Mouse (Mus musculus) neural tube, embryonic 14.5 days (tissue): Measurements from ENCODE around the gene Foxf2. TPM values are rescaled to one million over a fixed set of nuclear protein-coding genes. Genes with fewer than 3 reads are reported as not detected.

Source experiments
- ATAC-seq: fragments of 200-750 bp; cut with Nextera tagmentation; 2 replicates; pipeline ENCODE4 v1.8.0; 2017; ENCODE audit warnings: low read depth, mild to moderate bottlenecking, moderate TSS enrichment, moderate library complexity
- H3K27ac ChIP-seq: fragments of 300-500 bp; sonication (generic); 2 replicates; pipeline ENCODE4 v1.5.1; 2014; ENCODE audit warnings: low read depth, mild to moderate bottlenecking, control low read depth, low read length, moderate library complexity, mixed read lengths
- H3K27me3 ChIP-seq: fragments of 300-500 bp; sonication (generic); 2 replicates; pipeline ENCODE4 v1.6.1; 2014; ENCODE audit warnings: low read length; ENCODE audit not compliant: control insufficient read depth, insufficient read depth
- H3K36me3 ChIP-seq: fragments of 300-500 bp; sonication (generic); 2 replicates; pipeline ENCODE4 v1.6.1; 2014; ENCODE audit warnings: low read length, mixed read lengths; ENCODE audit not compliant: control insufficient read depth, insufficient read depth
- H3K4me1 ChIP-seq: fragments of 300-500 bp; sonication (generic); 2 replicates; pipeline ENCODE4 v1.6.1; 2014; ENCODE audit warnings: low read length; ENCODE audit not compliant: control insufficient read depth, insufficient read depth
- H3K4me2 ChIP-seq: fragments of 300-500 bp; sonication (generic); 2 replicates; pipeline ENCODE4 v1.6.1; 2014; ENCODE audit warnings: mild to moderate bottlenecking, low read depth, low read length, control low read depth
- H3K4me3 ChIP-seq: fragments of 300-500 bp; sonication (generic); 2 replicates; pipeline ENCODE4 v1.5.1; 2014; ENCODE audit warnings: low read depth, low read length, control low read depth, mixed read lengths
- H3K9ac ChIP-seq: fragments of 300-500 bp; sonication (generic); replicated peaks from 2 replicates; pipeline ENCODE4 v1.6.1; 2014; ENCODE audit warnings: low read depth, mild to moderate bottlenecking, control low read depth, low read length, mixed read lengths
- H3K9me3 ChIP-seq: fragments of 300-500 bp; sonication (generic); 2 replicates; pipeline ENCODE4 v1.6.1; 2016; ENCODE audit warnings: low read length; ENCODE audit not compliant: control insufficient read depth
- WGBS: fragments of 180-500 bp; shearing (Covaris S2); extraction: QIAGEN DNeasy Blood & Tissue Kit; methylation state at CpG from one replicate; pipeline ENCODE4 v1.1.7; 2014; 5-methylcytosine and 5-hydroxymethylcytosine counted together
- polyA plus RNA-seq: library from polyadenylated mRNA; unstranded; fragments of >200 nt; fragmentation: Nextera tagmentation; extraction: Ambion mirVana; gene quantifications from 2 replicates; pipeline ENCODE4 v1.2.1, GENCODE M21; 2014

The Foxf2 gene
- polyA plus RNA-seq, 1 experiment from 2014 or later = 3.4 TPM

DNA sequence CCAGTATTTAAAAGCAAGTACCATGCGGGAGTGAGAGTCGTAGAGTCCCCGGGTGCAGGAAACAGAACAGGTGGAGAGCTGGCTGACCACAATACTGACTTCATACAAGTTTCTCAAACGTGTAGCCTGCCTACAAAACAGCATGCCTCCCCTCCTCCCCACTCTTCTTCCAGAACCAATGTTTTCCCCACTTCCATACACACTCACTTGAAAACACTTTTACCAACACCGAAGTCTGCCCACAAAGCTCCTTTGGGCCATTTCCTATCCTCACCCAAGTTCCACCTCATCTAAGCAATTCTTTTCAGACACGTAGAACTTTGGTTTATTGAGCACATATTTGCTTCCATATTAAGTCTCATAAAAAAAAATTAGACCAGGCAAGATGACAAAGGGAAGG, 2.3 kb upstream of the Foxf2 start:
- WGBS = 4% methylated on average over 6 of the region's 6 CpGs
- peaks cover 79% of the 10 kb centered on the region for H3K27me3 ChIP-seq
- H3K4me1 ChIP-seq = peaks cover 12% of the 10 kb centered on the region; the same call in 1 of the 2 replicates
- H3K4me2 ChIP-seq = no peak overlapping the region
- H3K27ac ChIP-seq = no peak overlapping the region
- H3K9me3 ChIP-seq = no peaks in the 10 kb centered on the region
- no peaks in the 10 kb centered on the region for H3K36me3 ChIP-seq
- ATAC-seq = no peak
- H3K9ac ChIP-seq = no peak overlapping the region
- no peak overlapping the region for H3K4me3 ChIP-seq

DNA sequence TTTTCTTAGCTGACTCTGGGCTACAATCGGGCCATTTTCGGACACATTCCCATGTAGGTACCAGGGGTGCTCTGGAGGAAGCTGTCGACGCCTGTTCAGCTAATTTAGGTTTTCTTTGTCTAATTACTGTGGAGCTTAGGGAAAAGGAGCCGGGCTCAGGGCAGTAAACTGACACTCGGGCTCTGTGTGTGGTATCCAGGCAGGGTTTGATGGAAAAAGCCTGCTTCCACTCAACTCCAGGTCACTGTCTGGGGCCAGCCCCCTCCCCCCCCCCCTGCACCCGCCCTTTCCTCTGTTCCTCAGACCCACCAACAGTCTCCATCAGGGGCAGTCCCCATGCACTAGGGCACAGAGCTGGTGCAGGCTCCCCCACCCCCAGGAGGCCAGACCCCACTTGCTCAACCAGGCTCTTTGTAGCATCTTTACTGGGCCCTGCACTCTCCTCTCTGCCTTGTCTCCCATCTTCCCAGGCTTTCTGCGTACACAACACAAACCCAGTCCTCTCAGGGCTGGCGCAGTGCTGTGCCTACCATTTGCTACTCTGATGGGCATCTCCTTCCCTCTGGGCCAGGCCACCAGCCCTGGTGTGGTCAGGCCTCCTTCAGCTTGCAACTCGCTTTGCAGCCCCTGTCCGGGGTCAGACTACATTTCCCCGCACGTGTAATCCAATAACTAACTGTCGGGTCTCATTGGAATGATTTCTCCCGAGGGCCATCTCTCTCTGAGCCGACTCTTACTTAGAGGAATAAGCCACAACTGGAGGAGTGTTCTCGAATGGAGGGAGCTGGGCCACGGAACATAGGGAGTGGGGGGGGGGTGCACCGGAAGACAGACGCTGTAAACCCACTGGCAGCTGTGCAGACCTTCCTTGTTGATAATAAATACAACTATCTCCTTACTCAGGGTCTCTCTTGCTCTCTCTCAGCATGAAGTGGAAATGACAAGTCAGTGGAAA, 1.4 kb upstream of the Foxf2 start:
- H3K4me3 ChIP-seq = peak overlapping the region; percentile 10
- ATAC-seq = no peak
- H3K36me3 ChIP-seq = no peaks in the 10 kb centered on the region
- peaks cover 79% of the 10 kb centered on the region for H3K27me3 ChIP-seq
- no peak overlapping the region for H3K4me2 ChIP-seq
- no peaks in the 10 kb centered on the region for H3K9me3 ChIP-seq
- H3K9ac ChIP-seq = 0 out of 2 replicates have a peak overlapping the region, but pooled peaks have one; percentile 28
- under 1% methylated on average over 20 of the region's 20 CpGs for WGBS
- H3K4me1 ChIP-seq = peaks cover 12% of the 10 kb centered on the region; the same call in 1 of the 2 replicates
- no peak overlapping the region; the same call in 1 of the 2 replicates for H3K27ac ChIP-seq

DNA sequence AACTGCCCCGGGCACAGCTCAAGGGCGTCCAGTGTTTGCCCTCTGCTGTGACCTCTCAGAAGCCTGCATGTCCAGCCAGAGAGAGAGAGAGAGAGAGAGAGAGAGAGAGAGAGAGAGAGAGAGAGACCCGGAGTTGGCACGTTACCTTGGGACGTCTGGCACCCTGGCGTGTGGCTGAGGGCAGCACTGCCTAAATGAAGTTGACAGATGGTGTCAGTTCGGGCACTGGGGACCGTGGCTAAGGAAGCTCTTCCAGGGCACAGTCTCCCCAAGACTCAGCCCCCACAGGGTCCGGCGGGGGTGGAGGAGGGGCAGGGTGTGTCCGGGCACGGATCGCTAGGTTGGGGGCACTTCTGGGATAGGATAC, 667 bp upstream of the Foxf2 start:
- no peak for ATAC-seq
- H3K27ac ChIP-seq = no peak overlapping the region
- peaks cover 80% of the 10 kb centered on the region for H3K27me3 ChIP-seq
- H3K4me2 ChIP-seq = peak overlapping the region; percentile 62; the same call in 1 of the 2 replicates
- H3K4me1 ChIP-seq = peaks cover 17% of the 10 kb centered on the region; the same call in 1 of the 2 replicates
- H3K9me3 ChIP-seq = no peaks in the 10 kb centered on the region
- no peak overlapping the region for H3K9ac ChIP-seq
- H3K36me3 ChIP-seq = no peaks in the 10 kb centered on the region
- WGBS = under 1% methylated on average over 13 of the region's 13 CpGs
- H3K4me3 ChIP-seq = no peak overlapping the region; the same call in 1 of the 2 replicates

DNA sequence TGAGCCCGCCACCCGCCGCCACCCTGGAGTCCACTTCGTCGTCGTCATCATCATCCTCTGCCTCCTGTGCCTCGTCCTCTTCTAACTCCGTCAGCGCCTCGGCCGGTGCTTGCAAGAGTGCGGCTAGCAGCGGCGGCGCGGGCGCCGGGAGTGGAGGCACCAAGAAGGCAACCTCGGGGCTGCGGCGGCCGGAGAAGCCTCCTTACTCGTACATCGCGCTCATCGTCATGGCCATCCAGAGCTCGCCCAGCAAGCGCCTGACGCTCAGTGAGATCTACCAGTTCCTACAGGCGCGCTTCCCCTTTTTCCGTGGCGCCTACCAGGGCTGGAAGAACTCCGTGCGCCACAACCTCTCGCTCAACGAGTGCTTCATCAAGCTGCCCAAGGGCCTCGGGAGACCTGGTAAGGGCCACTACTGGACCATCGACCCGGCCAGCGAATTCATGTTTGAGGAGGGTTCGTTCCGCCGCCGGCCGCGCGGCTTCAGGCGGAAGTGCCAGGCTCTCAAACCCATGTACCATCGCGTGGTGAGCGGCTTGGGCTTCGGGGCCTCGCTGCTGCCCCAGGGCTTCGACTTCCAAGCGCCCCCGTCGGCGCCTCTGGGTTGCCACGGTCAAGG, 676 bp downstream of the Foxf2 start:
- peaks cover 17% of the 10 kb centered on the region; the same call in 1 of the 2 replicates for H3K4me1 ChIP-seq
- H3K27me3 ChIP-seq = peaks cover 79% of the 10 kb centered on the region
- no peaks in the 10 kb centered on the region for H3K36me3 ChIP-seq
- ATAC-seq = peak; percentile 22; the same call in 1 of the 2 replicates
- no peaks in the 10 kb centered on the region for H3K9me3 ChIP-seq
- peak overlapping the region; percentile 32 for H3K4me3 ChIP-seq
- H3K27ac ChIP-seq = peak overlapping the region; percentile 28; the same call in 1 of the 2 replicates
- H3K4me2 ChIP-seq = peak overlapping the region; percentile 62
- under 1% methylated on average over 57 of the region's 60 CpGs for WGBS
- peak overlapping the region; percentile 39 for H3K9ac ChIP-seq

DNA sequence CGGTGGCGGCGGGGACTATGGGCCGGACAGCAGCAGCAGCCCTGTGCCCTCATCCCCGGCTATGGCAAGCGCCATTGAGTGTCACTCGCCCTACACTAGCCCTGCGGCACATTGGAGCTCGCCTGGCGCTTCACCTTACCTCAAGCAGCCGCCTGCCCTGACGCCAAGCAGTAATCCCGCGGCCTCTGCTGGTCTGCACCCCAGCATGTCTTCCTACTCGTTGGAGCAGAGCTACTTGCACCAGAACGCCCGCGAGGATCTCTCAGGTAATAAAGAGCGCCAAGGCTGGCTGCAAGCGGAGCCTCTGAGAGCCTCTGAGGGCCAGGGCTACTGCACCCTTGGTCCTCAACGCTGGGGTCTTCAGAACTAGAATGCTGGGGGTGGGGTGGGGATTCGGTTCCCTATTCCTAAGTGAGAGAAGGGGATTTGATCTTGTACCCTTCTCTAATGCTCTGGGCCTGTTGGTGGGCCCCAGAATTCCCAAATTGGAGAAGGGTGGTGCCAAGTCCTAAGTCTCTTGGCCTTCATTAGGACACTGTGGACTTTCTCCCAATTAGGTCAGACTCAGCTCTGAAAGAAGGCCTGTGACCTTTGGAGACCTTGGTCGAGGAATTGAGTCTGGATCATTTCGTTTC, 1.5 kb downstream of the Foxf2 start:
- Histone ChIP-seq H3K4me1 (peaks cover 17% of the 10 kb centered on the region; the same call in 1 of the 2 replicates), H3K9ac (peak overlapping the region; percentile 39; the same call in 1 of the 2 replicates), H3K36me3 (no peaks in the 10 kb centered on the region), H3K9me3 (no peaks in the 10 kb centered on the region), H3K27ac (0 out of 2 replicates have a peak overlapping the region, but pooled peaks have one; percentile 44), H3K27me3 (peaks cover 78% of the 10 kb centered on the region), H3K4me3 (peak overlapping the region; percentile 32), H3K4me2 (no peak overlapping the region)
- ATAC-seq = no peak
- WGBS = under 1% methylated on average over 24 of the region's 24 CpGs

DNA sequence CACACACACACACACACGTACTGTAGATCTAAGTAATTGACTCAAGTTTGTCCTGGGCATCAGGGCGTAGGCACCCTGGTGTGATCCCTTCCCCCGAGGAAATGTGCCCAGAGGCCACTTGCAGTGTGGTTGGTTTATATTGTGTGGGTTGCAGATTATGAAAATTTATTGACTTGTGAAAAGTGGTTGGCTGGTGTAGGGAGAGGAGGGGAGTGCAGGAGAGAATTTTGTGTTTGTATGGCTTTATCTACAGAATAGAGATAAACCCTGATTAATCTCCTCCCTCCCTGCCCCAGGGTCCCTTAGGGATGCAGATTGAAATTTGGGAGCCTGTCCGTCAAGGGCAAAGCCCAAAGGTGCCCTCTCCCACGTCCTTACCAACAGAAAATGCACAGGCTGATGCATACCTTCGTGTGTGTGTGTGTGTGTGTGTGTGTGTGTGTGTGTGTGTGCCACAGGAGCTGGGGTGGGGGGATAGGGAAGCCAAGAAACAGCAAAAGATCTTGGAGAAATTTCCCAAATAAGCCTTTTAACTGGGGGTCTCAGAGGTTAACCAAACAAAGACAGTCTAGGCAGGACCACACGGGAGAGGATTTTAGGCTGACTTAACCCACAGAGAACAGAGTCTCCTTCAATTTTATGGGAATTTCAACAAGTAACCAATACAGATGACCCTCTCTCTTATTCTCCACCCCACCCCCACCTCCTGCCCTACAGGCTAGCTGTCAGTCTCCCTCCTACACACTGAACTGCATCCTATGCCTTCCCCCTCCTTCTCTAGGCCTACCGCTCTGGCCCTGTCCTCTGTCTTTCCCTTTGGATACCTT, 2.5 kb downstream of the Foxf2 start:
- H3K9ac ChIP-seq = no peak overlapping the region
- H3K27ac ChIP-seq = no peak overlapping the region
- peaks cover 73% of the 10 kb centered on the region for H3K27me3 ChIP-seq
- whole genome bisulfite sequencing = 2% methylated on average over 8 of the region's 8 CpGs
- H3K4me2 ChIP-seq = peak overlapping the region; percentile 44; the same call in 1 of the 2 replicates
- ATAC-seq = no peak
- H3K36me3 ChIP-seq = no peaks in the 10 kb centered on the region
- H3K4me1 ChIP-seq = peaks cover 17% of the 10 kb centered on the region; the same call in 1 of the 2 replicates
- H3K9me3 ChIP-seq = no peaks in the 10 kb centered on the region
- H3K4me3 ChIP-seq = peak overlapping the region; percentile 32; the same call in 1 of the 2 replicates

DNA sequence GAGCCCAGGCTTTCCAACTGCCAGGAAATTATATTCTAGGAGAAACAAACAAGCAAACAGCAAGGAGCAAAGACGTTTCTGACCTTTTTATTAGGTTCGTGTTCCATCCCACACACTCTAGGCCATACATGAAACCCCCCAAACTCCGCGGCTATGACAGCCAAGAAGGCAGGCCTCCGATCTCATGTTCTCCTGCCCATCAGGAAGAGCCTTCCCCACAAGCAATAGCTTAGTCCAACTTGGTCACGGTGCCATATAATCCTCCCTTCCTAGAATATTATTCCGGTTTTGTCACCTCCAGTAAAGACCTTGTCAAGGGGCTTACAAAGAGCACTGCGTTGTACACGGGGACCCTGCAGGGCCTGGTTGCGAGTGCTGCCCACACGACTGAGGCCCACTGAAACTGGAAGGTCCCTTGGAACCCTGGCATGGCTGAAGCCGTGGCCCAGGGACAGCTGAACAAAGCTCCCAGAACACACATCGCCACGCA, 3.1 kb downstream of the Foxf2 start:
- peaks cover 67% of the 10 kb centered on the region for H3K27me3 ChIP-seq
- H3K4me3 ChIP-seq = peak overlapping the region; percentile 27
- no peak overlapping the region for H3K27ac ChIP-seq
- peak overlapping the region; percentile 44; the same call in 1 of the 2 replicates for H3K4me2 ChIP-seq
- H3K9me3 ChIP-seq = no peaks in the 10 kb centered on the region
- 2% methylated on average over 14 of the region's 14 CpGs for WGBS
- no peak for ATAC-seq
- H3K9ac ChIP-seq = no peak overlapping the region
- no peaks in the 10 kb centered on the region for H3K36me3 ChIP-seq
- H3K4me1 ChIP-seq = peaks cover 17% of the 10 kb centered on the region; the same call in 1 of the 2 replicates

DNA sequence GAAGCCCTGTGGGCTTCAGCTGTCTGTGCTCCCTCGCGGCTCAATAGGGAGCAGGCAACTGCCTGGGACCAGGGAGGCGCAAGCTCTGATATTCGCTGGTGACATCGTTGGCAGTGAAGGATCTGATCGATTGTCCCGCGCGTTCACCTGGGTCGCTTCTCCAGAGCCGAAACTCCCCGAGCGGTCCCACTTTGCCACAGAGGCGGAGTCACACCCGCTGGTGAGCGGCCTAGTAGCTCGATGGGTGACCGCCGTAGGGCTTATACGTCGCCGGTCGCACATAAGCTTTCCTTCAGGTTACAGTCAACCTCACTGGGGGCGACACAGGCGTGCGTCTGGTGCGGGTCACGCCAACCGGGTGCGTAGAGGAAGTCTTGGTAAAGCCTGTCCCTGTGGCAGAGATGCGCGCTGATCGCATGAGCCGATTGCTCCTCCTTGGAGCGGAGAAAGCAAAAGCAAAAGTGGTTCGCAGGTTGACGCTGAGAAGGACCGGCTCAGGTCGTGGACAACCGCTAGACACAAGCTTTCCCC, 3.8 kb downstream of the Foxf2 start:
- no peaks in the 10 kb centered on the region for H3K36me3 ChIP-seq
- H3K4me1 ChIP-seq = peaks cover 17% of the 10 kb centered on the region; the same call in 1 of the 2 replicates
- H3K27me3 ChIP-seq = peaks cover 61% of the 10 kb centered on the region
- no peaks in the 10 kb centered on the region for H3K9me3 ChIP-seq
- under 1% methylated on average over 40 of the region's 40 CpGs for WGBS
- ATAC-seq = no peak
- H3K9ac ChIP-seq = peak overlapping the region; percentile 25; the same call in 1 of the 2 replicates
- H3K4me2 ChIP-seq = peak overlapping the region; percentile 44
- H3K27ac ChIP-seq = no peak overlapping the region
- peak overlapping the region; percentile 27 for H3K4me3 ChIP-seq
